ENCODE assay signal across 18 mouse cellular contexts in genomic region chr1:134836909-134837480, GRCm38 (mm10).
DNase-seq lines count a peak whose midpoint lies in the region; ATAC-seq lines count a peak whose summit lies in the region.
"Had no signal": no experiment of that assay in that cellular context is flagged by ENCODE, and none has a peak within 500 bp of the region (broad histone marks: within the 10 kb centered on the region; RNA-seq: fewer than 3 reads in every experiment).

No protein-coding gene starts in this region.

- H3K9me3 ChIP-seq in midbrain, embryonic 11.5 days (ENCODE audit: control insufficient read depth, low read length) = no peaks in the 10 kb centered on the region
- no peaks in the 10 kb centered on the region for H3K9me3 ChIP-seq in midbrain, embryonic 16.5 days (replicated peaks; ENCODE audit: control insufficient read depth, low read length, poor library complexity, severe bottlenecking)
- no peaks in the 10 kb centered on the region for H3K9me3 ChIP-seq in embryonic facial prominence, embryonic 15.5 days (replicated peaks)
- H3K9me3 ChIP-seq: embryonic facial prominence, embryonic 13.5 days; forebrain, embryonic 13.5 days; heart, embryonic 15.5 days; limb, embryonic 12.5 days had no signal

- 74% methylated on average over 10 of the region's 10 CpGs for WGBS in midbrain, embryonic 11.5 days
- WGBS in midbrain, embryonic 16.5 days = 57% methylated on average over 10 of the region's 10 CpGs
- WGBS in embryonic facial prominence, embryonic 15.5 days = 70% methylated on average over 10 of the region's 10 CpGs

- no peak overlapping the region for H3K4me3 ChIP-seq in midbrain, embryonic 11.5 days (ENCODE audit: low read depth, low read length)
- H3K4me3 ChIP-seq in midbrain, embryonic 16.5 days (ENCODE audit: low read depth, low read length) = no peak overlapping the region
- no peak overlapping the region for H3K4me3 ChIP-seq in embryonic facial prominence, embryonic 15.5 days (replicated peaks)
- H3K4me3 ChIP-seq: embryonic facial prominence, embryonic 13.5 days; forebrain, embryonic 13.5 days; heart, embryonic 15.5 days; limb, embryonic 12.5 days had no signal

- H3K27me3 ChIP-seq in midbrain, embryonic 11.5 days (ENCODE audit: control insufficient read depth, insufficient read depth, low read length) = no peaks in the 10 kb centered on the region
- no peaks in the 10 kb centered on the region for H3K27me3 ChIP-seq in midbrain, embryonic 16.5 days (ENCODE audit: control insufficient read depth, insufficient read depth, low read depth, low read length)
- H3K27me3 ChIP-seq in embryonic facial prominence, embryonic 15.5 days = no peaks in the 10 kb centered on the region
- H3K27me3 ChIP-seq: embryonic facial prominence, embryonic 13.5 days; forebrain, embryonic 13.5 days; heart, embryonic 15.5 days; limb, embryonic 12.5 days had no signal

- H3K36me3 ChIP-seq in midbrain, embryonic 11.5 days (ENCODE audit: control insufficient read depth, insufficient read depth, low read length) = no peaks in the 10 kb centered on the region
- H3K36me3 ChIP-seq in midbrain, embryonic 16.5 days (ENCODE audit: control insufficient read depth, insufficient read depth, low read length) = peaks cover 14% of the 10 kb centered on the region
- H3K36me3 ChIP-seq in embryonic facial prominence, embryonic 15.5 days = peaks cover 44% of the 10 kb centered on the region

- H3K4me2 ChIP-seq in midbrain, embryonic 11.5 days = no peak overlapping the region
- no peak overlapping the region for H3K4me2 ChIP-seq in midbrain, embryonic 16.5 days (ENCODE audit: low read length)
- no peak overlapping the region for H3K4me2 ChIP-seq in embryonic facial prominence, embryonic 15.5 days (replicated peaks)
- H3K4me2 ChIP-seq: embryonic facial prominence, embryonic 13.5 days; forebrain, embryonic 13.5 days; heart, embryonic 15.5 days; limb, embryonic 12.5 days had no signal

- peak; percentile 31 for DNase-seq in heart, adult 11 months
- no peak for DNase-seq in heart, postnatal 4 days
- DNase-seq in midbrain, embryonic 11.5 days (ENCODE audit: low spot score, missing footprints) = no peak
- DNase-seq in ovary, postnatal 36 days (ENCODE audit: low spot score) = no peak
- DNase-seq in adrenal gland, adult 8-10 months = no peak
- DNase-seq: heart, adult 18-20 months; lung, adult 18-20 months; thymus, postnatal 4 days had no signal

- no peak overlapping the region for H3K27ac ChIP-seq in midbrain, embryonic 11.5 days (ENCODE audit: low read depth, low read length)
- H3K27ac ChIP-seq in midbrain, embryonic 16.5 days (ENCODE audit: low read length) = no peak overlapping the region
- H3K27ac ChIP-seq in embryonic facial prominence, embryonic 15.5 days (replicated peaks) = no peak overlapping the region
- H3K27ac ChIP-seq: embryonic facial prominence, embryonic 13.5 days; forebrain, embryonic 13.5 days; limb, embryonic 12.5 days; macrophage had no signal

- no peaks in the 10 kb centered on the region for H3K4me1 ChIP-seq in midbrain, embryonic 11.5 days (ENCODE audit: control insufficient read depth, insufficient read depth, low read length)
- H3K4me1 ChIP-seq in midbrain, embryonic 16.5 days (ENCODE audit: control insufficient read depth, insufficient read depth, low read length) = no peaks in the 10 kb centered on the region
- no peaks in the 10 kb centered on the region for H3K4me1 ChIP-seq in embryonic facial prominence, embryonic 15.5 days
- H3K4me1 ChIP-seq: embryonic facial prominence, embryonic 13.5 days; heart, embryonic 15.5 days; limb, embryonic 12.5 days had no signal

- peak; percentile 58; the same call in 1 of the 2 replicates for ATAC-seq in midbrain, embryonic 11.5 days (ENCODE audit: low FRiP score)
- no peak for ATAC-seq in midbrain, embryonic 16.5 days
- ATAC-seq in embryonic facial prominence, embryonic 15.5 days (ENCODE audit: insufficient number of reproducible peaks, low FRiP score, low TSS enrichment, low read depth) = peak; percentile 34; the same call in 1 of the 2 replicates
- 0 out of 2 replicates have a peak, but pooled peaks have one; percentile 22 for ATAC-seq in monocyte, adult 5-6 weeks (replicated peaks; ENCODE audit: insufficient number of reproducible peaks, low FRiP score, low TSS enrichment, poor library complexity, severe bottlenecking)
- ATAC-seq: activated CD4-positive, CD25-positive, alpha-beta regulatory T cell, adult 4 months; CD4-positive, CD25-positive, alpha-beta regulatory T cell, adult 4 months; forebrain, embryonic 13.5 days had no signal

- no peak overlapping the region for H3K9ac ChIP-seq in midbrain, embryonic 11.5 days (ENCODE audit: low read length)
- no peak overlapping the region for H3K9ac ChIP-seq in midbrain, embryonic 16.5 days (ENCODE audit: low read depth, low read length)
- H3K9ac ChIP-seq in embryonic facial prominence, embryonic 15.5 days = no peak overlapping the region
- H3K9ac ChIP-seq: embryonic facial prominence, embryonic 13.5 days; forebrain, embryonic 13.5 days; heart, embryonic 15.5 days; limb, embryonic 12.5 days had no signal
